Mouse (Mus musculus) CH12.LX (cell line): Measurements from ENCODE around the gene Cers6.

Source experiments
- CHD1 ChIP-seq: IDR thresholded peaks from 2 replicates; pipeline ENCODE4 v1.6.1; 2012; ENCODE audit warnings: low read depth, low read length, improper control_type of control experiment, inconsistent platforms
- CHD2 ChIP-seq: IDR thresholded peaks from 2 replicates; pipeline ENCODE4 v1.6.1; 2011; ENCODE audit warnings: low read length, improper control_type of control experiment
- CTCF ChIP-seq, 2 experiments: IDR thresholded peaks in 1 of 2; conservative IDR thresholded peaks in 1 of 2; 2 replicates each; pipeline ENCODE4 v1.5.1; 2011 to 2012; ENCODE audit warnings: low read depth in 2 of 2, low read length in 2 of 2, improper control_type of control experiment in 1 of 2, inconsistent platforms in 1 of 2, mild to moderate bottlenecking in 1 of 2, moderate library complexity in 1 of 2
- EP300 ChIP-seq: IDR thresholded peaks from 2 replicates; pipeline ENCODE4 v1.6.1; 2011; ENCODE audit warnings: low read length, improper control_type of control experiment
- MEF2A ChIP-seq: IDR thresholded peaks from 2 replicates; pipeline ENCODE4 v1.6.1; 2014; ENCODE audit warnings: low read depth, mild to moderate bottlenecking, inconsistent platforms, low read length, improper control_type of control experiment, borderline replicate concordance
- NELFE ChIP-seq: IDR thresholded peaks from 2 replicates; pipeline ENCODE4 v1.6.1; 2011; ENCODE audit warnings: low read depth, low read length, improper control_type of control experiment
- POLR2A ChIP-seq: IDR thresholded peaks from 2 replicates; pipeline ENCODE4 v1.6.1; 2011; ENCODE audit warnings: low read depth, mild to moderate bottlenecking, improper control_type of control experiment, low read length
- SIN3A ChIP-seq: IDR thresholded peaks from 2 replicates; pipeline ENCODE4 v1.6.1; 2012; ENCODE audit warnings: low read length, improper control_type of control experiment, inconsistent platforms
- TBP ChIP-seq: conservative IDR thresholded peaks from 2 replicates; pipeline ENCODE4 v1.6.1; 2011; ENCODE audit warnings: low read depth, low read length, improper control_type of control experiment
- TCF12 ChIP-seq: IDR thresholded peaks from 2 replicates; pipeline ENCODE4 v1.6.1; 2014; ENCODE audit warnings: low read depth, mild to moderate bottlenecking, inconsistent platforms, low read length, improper control_type of control experiment
- ZC3H11A ChIP-seq: IDR thresholded peaks from 2 replicates; pipeline ENCODE4 v1.6.1; 2012; ENCODE audit warnings: low read depth, mild to moderate bottlenecking, inconsistent platforms, low read length, improper control_type of control experiment
- ZKSCAN1 ChIP-seq: IDR thresholded peaks from 2 replicates; pipeline ENCODE4 v1.6.1; 2012; ENCODE audit warnings: low read depth, inconsistent platforms, low read length, improper control_type of control experiment, borderline replicate concordance
- ZMIZ1 ChIP-seq: IDR thresholded peaks from 2 replicates; pipeline ENCODE4 v1.6.1; 2012; ENCODE audit warnings: low read depth, mild to moderate bottlenecking, inconsistent platforms, low read length, improper control_type of control experiment
- ZNF384 ChIP-seq: IDR thresholded peaks from 2 replicates; pipeline ENCODE4 v1.6.1; 2012; ENCODE audit warnings: low read depth, low read length, improper control_type of control experiment, inconsistent platforms

DNA sequence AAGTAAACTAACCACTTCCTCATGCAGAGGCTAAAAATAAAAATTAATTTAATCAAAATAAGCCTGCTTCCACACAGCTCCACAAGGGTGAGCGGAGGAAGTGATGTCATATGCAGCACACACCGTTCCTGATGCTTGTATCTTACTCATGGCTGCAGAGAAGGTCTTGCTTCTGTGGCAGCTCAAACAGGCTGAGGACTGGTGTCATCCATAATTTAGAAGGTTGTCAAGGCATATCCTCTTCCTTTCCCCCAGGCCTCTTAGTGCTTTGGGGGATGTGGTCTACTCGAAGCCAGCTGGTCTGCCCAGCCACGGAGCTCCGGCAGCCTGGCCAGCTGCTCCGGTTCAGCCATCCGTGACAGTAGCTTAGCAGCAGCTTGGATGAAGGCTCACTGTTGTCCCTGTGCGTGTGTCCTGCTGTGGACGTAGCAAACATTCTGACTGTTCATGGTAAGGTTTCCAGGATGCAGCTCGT is 267.7 kb downstream of the Cers6 start:
- TF ChIP-seq ZC3H11A = no peak
- no peak for TF ChIP-seq NELFE
- TF ChIP-seq TCF12 = no peak
- no peak for TF ChIP-seq CHD2
- TF ChIP-seq MEF2A = no peak
- TF ChIP-seq POLR2A = no peak
- no peak for TF ChIP-seq TBP
- no peak for TF ChIP-seq EP300
- no peak for TF ChIP-seq CTCF (conservative IDR thresholded peaks at IDR 0.05 in 1 of 2, IDR thresholded peaks at IDR 0.05 in 1 of 2; ENCODE audit: low read depth in 2 of 2, low read length in 2 of 2)
- TF ChIP-seq SIN3A = no peak
- no peak for TF ChIP-seq ZKSCAN1
- TF ChIP-seq ZNF384 = no peak
- no peak for TF ChIP-seq CHD1
- TF ChIP-seq ZMIZ1 = no peak
